Mouse (Mus musculus): ENCODE results near the gene Mdm2. TPM values are rescaled to one million over a fixed set of nuclear protein-coding genes. Genes with fewer than 3 reads are reported as not detected.
"Not testable (repeated sequence)": the region's sequence is repeated elsewhere in the genome, so short reads cannot be mapped to it uniquely, and the experiment has no call there.

Gene Mdm2
- total and polyA plus RNA-seq, 3 experiments, result 24.5 to 51.8 (median 50.1) TPM

DNA sequence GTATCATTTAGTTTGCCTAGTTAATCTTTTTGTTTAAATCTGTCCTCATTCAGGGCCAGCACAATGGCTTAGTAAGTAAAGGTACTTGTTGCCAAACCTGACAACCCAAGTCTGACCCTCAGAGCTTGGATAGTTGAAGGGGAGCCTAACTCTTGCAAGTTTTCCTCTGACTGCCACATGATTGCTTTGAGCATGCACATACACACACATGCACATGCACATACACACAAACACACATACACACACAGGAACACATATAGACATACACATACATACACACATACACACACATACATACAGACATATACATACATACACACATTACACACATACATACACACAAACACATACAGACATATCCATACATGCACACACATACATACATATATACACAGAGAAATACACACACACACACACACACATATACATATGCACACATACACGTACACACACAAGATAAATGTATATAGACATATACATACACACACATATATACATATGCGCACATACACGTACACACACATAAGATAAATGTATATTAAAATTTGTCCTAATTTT is 14.3 kb upstream of the Mdm2 start:
- intact Hi-C loops (cut with DNase I), result no loop called here
- Histone ChIP-seq H3K27ac (no peak overlapping the region), H3K27me3 (ENCODE audit: control insufficient read depth, insufficient read depth, low read length) (no peaks in the 10 kb centered on the region), H3K4me1 (ENCODE audit: control insufficient read depth, insufficient read depth, low read length) (no peaks in the 10 kb centered on the region), H3K36me3 (ENCODE audit: control insufficient read depth, insufficient read depth, low read length) (no peaks in the 10 kb centered on the region), H3K79me2 (replicated peaks; ENCODE audit: control insufficient read depth, insufficient read depth, low read length) (no peaks in the 10 kb centered on the region), H3K9ac (ENCODE audit: low read depth, low read length) (no peak overlapping the region), H3K4me3 (no peak overlapping the region)
- WGBS, result 90% methylated on average over 3 of the region's 3 CpGs
- no peak for TF ChIP-seq CTCF (IDR thresholded peaks at IDR 0.05)
- no peak for TF ChIP-seq POLR2A (IDR thresholded peaks at IDR 0.05; ENCODE audit: insufficient read depth, low read depth, low read length)
- TF ChIP-seq EP300 (IDR thresholded peaks at IDR 0.05; ENCODE audit: insufficient read depth, low read depth, low read length), result no peak
- DNase-seq, result no peak

DNA sequence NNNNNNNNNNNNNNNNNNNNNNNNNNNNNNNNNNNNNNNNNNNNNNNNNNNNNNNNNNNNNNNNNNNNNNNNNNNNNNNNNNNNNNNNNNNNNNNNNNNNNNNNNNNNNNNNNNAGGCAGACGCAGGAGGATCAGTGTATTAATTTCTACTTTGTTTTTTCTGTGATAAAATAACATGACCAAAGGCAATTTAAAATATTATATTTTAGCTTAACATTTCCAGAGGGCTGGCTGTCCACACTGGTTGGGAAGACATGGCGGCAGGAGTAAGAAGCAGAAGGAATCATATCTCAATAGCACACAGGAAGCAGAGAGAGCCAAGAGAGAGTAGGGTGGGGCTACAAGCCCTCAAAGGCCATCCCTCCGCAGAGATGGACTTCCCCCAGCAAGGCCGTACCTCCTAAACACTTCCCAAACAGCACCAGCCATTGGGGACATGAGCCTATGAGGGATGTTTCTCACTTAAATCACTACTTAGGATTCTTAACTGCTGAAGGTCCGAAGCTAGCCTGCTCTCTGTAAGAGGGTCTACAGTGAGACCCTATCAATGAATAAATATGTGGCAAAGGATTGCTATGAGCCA is 13.7 kb upstream of the Mdm2 start:
- Histone ChIP-seq H3K27ac (no peak overlapping the region), H3K4me1 (ENCODE audit: control insufficient read depth, insufficient read depth, low read length) (no peaks in the 10 kb centered on the region), H3K27me3 (ENCODE audit: control insufficient read depth, insufficient read depth, low read length) (no peaks in the 10 kb centered on the region), H3K9ac (ENCODE audit: low read depth, low read length) (no peak overlapping the region), H3K36me3 (ENCODE audit: control insufficient read depth, insufficient read depth, low read length) (no peaks in the 10 kb centered on the region), H3K4me3 (no peak overlapping the region), H3K79me2 (replicated peaks; ENCODE audit: control insufficient read depth, insufficient read depth, low read length) (no peaks in the 10 kb centered on the region)
- intact Hi-C loops (cut with DNase I), result no loop called here
- DNase-seq, result no peak
- TF ChIP-seq CTCF (IDR thresholded peaks at IDR 0.05) (no peak), POLR2A (IDR thresholded peaks at IDR 0.05; ENCODE audit: insufficient read depth, low read depth, low read length) (no peak), EP300 (IDR thresholded peaks at IDR 0.05; ENCODE audit: insufficient read depth, low read depth, low read length) (no peak)
- WGBS, result 57% methylated on average over 5 of the region's 5 CpGs

DNA sequence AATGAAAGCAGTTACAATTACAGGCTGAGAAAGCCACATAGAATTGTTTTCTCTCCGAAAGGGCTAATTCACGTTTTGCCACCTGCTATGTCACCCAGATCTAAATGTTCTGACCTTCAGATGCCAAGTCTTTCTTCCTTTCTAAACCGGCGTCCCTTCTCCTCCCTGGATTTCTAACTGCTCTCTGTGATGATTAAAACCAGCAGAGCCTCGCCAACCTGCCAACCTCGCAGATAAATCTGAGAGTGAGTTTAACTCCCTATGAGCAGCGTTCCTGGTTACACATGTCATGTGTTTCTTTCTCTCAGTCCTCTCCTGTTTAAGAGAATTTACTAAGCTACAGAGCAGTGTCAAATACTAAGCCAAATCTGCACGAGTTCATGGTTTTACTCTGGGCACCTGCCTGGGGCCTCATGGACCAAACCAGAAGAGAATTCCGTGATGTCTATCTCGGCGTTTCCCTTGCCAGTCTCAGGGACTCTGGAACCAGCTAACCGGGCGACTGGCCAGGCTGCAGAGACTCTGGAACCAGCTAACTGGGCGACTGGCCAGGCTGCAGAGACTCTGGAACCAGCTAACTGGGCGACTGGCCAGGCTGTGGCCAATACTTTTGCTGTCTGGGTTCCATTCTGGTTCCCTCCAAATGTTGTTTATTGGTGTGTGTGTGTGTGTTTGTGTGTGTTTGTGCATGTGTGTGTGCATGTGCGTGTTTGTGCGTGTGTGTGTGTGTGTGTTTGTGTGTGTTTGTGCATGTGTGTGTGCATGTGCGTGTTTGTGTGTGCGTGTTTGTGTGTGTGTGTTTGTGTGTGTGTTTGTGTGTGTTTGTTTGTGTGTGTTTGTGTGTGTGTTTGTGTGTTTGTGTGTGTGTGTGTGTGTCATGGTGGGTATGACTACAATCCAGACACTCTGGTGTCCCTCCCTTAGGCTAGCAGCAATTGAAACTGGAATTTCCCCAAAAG is 7.9 kb upstream of the Mdm2 start:
- H3K9ac ChIP-seq (ENCODE audit: low read depth, low read length), result peak overlapping the region; percentile 38; the same call in 1 of the 2 replicates
- 35% methylated on average over 19 of the region's 19 CpGs for WGBS
- DNase-seq, result peak; percentile 58 to 65

DNA sequence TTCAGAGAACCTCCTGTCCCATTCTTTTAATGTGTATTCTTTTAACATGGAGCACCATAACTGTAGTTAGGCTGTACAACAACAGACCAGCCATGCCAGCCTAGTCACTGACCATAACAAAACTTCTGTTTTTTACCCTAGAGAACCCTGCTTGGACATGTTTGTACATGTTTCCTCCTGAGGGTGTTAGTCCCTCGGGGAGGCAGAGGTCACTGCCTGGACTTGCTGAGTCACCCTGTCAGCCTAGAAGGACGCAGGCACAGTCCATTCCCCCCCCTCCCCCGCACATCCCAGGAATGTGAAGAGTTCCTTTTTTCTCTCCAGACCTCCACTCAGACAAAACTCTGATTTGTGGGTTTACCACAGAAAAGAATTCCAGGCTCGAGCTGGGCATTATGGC is 7.0 kb upstream of the Mdm2 start:
- Histone ChIP-seq H3K27ac (peak overlapping the region; percentile 82), H3K4me3 (peak overlapping the region; percentile 3; the same call in 1 of the 2 replicates), H3K4me1 (ENCODE audit: control insufficient read depth, insufficient read depth, low read length) (peaks cover 5% of the 10 kb centered on the region), H3K79me2 (replicated peaks; ENCODE audit: control insufficient read depth, insufficient read depth, low read length) (no peaks in the 10 kb centered on the region), H3K36me3 (ENCODE audit: control insufficient read depth, insufficient read depth, low read length) (no peaks in the 10 kb centered on the region), H3K27me3 (ENCODE audit: control insufficient read depth, insufficient read depth, low read length) (no peaks in the 10 kb centered on the region), H3K9ac (ENCODE audit: low read depth, low read length) (no peak overlapping the region)
- intact Hi-C loops (cut with DNase I), result no loop called here
- peak; percentile 47 to 64 for DNase-seq
- WGBS, result under 1% methylated on average over 4 of the region's 4 CpGs
- TF ChIP-seq EP300 (IDR thresholded peaks at IDR 0.05; ENCODE audit: insufficient read depth, low read depth, low read length) (0 out of 2 replicates have a peak, but pooled peaks have one; percentile 13), CTCF (IDR thresholded peaks at IDR 0.05) (no peak)

More for the DNA sequence above, 7.9 kb upstream of the Mdm2 start:
- Histone ChIP-seq H3K27ac (peak overlapping the region; percentile 82), H3K36me3 (ENCODE audit: control insufficient read depth, insufficient read depth, low read length) (no peaks in the 10 kb centered on the region), H3K4me1 (ENCODE audit: control insufficient read depth, insufficient read depth, low read length) (peaks cover 5% of the 10 kb centered on the region), H3K79me2 (replicated peaks; ENCODE audit: control insufficient read depth, insufficient read depth, low read length) (no peaks in the 10 kb centered on the region), H3K27me3 (ENCODE audit: control insufficient read depth, insufficient read depth, low read length) (no peaks in the 10 kb centered on the region), H3K4me3 (peak overlapping the region; percentile 3; the same call in 1 of the 2 replicates)
- intact Hi-C loops (cut with DNase I), result no loop called here
- TF ChIP-seq EP300 (IDR thresholded peaks at IDR 0.05; ENCODE audit: insufficient read depth, low read depth, low read length) (no peak), CTCF (IDR thresholded peaks at IDR 0.05) (no peak), POLR2A (IDR thresholded peaks at IDR 0.05; ENCODE audit: insufficient read depth, low read depth, low read length) (no peak)

DNA sequence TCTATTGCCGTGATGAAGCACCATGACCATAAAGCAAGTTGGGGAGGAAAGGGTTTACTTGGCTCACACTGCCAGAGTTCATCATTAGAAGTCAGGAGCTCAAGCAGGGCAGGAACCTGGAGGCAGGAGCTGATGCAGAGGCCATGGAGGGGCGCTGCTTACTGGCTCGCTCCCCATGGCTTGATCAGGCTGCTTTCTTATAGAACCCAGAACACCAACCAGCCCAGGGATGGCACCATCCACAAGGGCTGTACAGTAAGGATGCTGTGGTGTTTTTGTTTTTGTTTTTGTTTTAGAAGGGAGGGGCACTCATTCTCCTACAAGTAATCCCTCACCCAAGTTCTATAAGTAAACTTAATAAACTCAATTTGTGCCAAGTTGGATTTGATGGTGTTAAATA is 6.1 kb upstream of the Mdm2 start:
- WGBS, result 92% methylated on average over 3 of the region's 3 CpGs
- Histone ChIP-seq H3K9ac (ENCODE audit: low read depth, low read length) (no peak overlapping the region), H3K79me2 (replicated peaks; ENCODE audit: control insufficient read depth, insufficient read depth, low read length) (no peaks in the 10 kb centered on the region), H3K27me3 (ENCODE audit: control insufficient read depth, insufficient read depth, low read length) (no peaks in the 10 kb centered on the region), H3K36me3 (ENCODE audit: control insufficient read depth, insufficient read depth, low read length) (no peaks in the 10 kb centered on the region), H3K4me1 (ENCODE audit: control insufficient read depth, insufficient read depth, low read length) (peaks cover 5% of the 10 kb centered on the region), H3K27ac (no peak overlapping the region; the same call in 1 of the 2 replicates), H3K4me3 (no peak overlapping the region)
- no peak for DNase-seq
- TF ChIP-seq CTCF (IDR thresholded peaks at IDR 0.05) (no peak), EP300 (IDR thresholded peaks at IDR 0.05; ENCODE audit: insufficient read depth, low read depth, low read length) (no peak), POLR2A (IDR thresholded peaks at IDR 0.05; ENCODE audit: insufficient read depth, low read depth, low read length) (no peak)
- intact Hi-C loops (cut with DNase I), result no loop called here

DNA sequence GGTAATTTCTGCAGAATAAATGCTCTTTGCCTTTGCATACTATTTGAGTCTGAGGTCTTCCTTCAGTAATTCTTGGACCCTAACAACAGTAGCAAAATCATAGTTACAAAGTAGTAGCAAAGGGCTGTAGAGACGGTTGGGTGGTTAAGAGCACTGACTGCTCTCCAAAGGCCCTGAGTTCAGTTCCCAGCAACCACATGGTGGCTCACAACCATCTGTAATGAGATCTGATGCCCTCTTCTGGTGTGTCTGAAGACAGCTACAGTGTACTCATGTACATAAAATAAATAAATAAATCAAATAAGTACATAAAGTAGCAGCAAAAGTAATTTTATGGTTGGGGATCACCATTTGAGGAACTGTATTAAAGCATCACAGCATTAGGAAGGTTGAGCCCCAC is 5.1 kb upstream of the Mdm2 start:
- H3K9ac ChIP-seq (ENCODE audit: low read depth, low read length); intact Hi-C loops (cut with DNase I); H3K4me3 ChIP-seq; H3K4me1 ChIP-seq (ENCODE audit: control insufficient read depth, insufficient read depth, low read length); H3K27me3 ChIP-seq (ENCODE audit: control insufficient read depth, insufficient read depth, low read length); H3K36me3 ChIP-seq (ENCODE audit: control insufficient read depth, insufficient read depth, low read length); DNase-seq; H3K79me2 ChIP-seq (replicated peaks; ENCODE audit: control insufficient read depth, insufficient read depth, low read length); H3K27ac ChIP-seq: not testable (repeated sequence)
- 100% methylated on average over 1 of the region's 1 CpGs for WGBS
